Mouse (Mus musculus) CH12.LX (cell line): Measurements from ENCODE around the gene Rad23a. TPM values are rescaled to one million over a fixed set of nuclear protein-coding genes. Genes with fewer than 3 reads are reported as not detected.

Experiments
- DNase-seq: peaks from one replicate; pipeline ENCODE4 v3.0.0-alpha.2; 2013; ENCODE audit errors: extremely low read depth
- H3K27ac ChIP-seq: 2 replicates; pipeline ENCODE4 v1.5.1; 2012; ENCODE audit warnings: low read depth, mild to moderate bottlenecking, control low read depth, moderate library complexity; ENCODE audit not compliant: insufficient read depth
- H3K27me3 ChIP-seq: replicated peaks from 2 replicates; pipeline ENCODE3; 2012; ENCODE audit warnings: inconsistent platforms
- H3K36me3 ChIP-seq, 2 experiments: replicated peaks in 1 of 2; 2 replicates each; pipeline versions ENCODE3 to v1.6.1; 2012; ENCODE audit warnings: inconsistent platforms in 1 of 2, low read length in 1 of 2, mild to moderate bottlenecking in 1 of 2, mixed read lengths in 1 of 2, moderate library complexity in 1 of 2; ENCODE audit not compliant: control insufficient read depth in 1 of 2, insufficient read depth in 1 of 2
- H3K4me1 ChIP-seq, 2 experiments: 2 replicates each; pipeline ENCODE4 v1.6.1; 2012; ENCODE audit warnings: inconsistent platforms in 1 of 2, moderate library complexity in 1 of 2; ENCODE audit not compliant: insufficient read depth in 2 of 2, control insufficient read depth in 1 of 2
- H3K4me2 ChIP-seq: 2 replicates; pipeline ENCODE4 v1.6.1; 2012; ENCODE audit warnings: low read depth, mild to moderate bottlenecking, control low read depth; ENCODE audit not compliant: poor library complexity, insufficient read depth, severe bottlenecking
- H3K4me3 ChIP-seq, 3 experiments: fragments of 150-350 bp in 1 of 3; sonication (generic) in 1 of 3; replicated peaks in 1 of 3; 2 replicates each; pipeline versions ENCODE3 to v1.5.1; 2011 to 2012; ENCODE audit warnings: low read depth in 2 of 3, low read length in 2 of 3, mild to moderate bottlenecking in 2 of 3, moderate library complexity in 2 of 3, control low read depth in 1 of 3, improper control_type of control experiment in 1 of 3, inconsistent platforms in 1 of 3, mixed read lengths in 1 of 3; ENCODE audit not compliant: poor library complexity in 1 of 3
- H3K79me2 ChIP-seq: replicated peaks from 2 replicates; pipeline ENCODE4 v1.6.1; 2012; ENCODE audit warnings: mild to moderate bottlenecking, moderate library complexity; ENCODE audit not compliant: control insufficient read depth, poor library complexity, insufficient read depth, severe bottlenecking; ENCODE audit errors: extremely low read depth
- H3K9ac ChIP-seq: 2 replicates; pipeline ENCODE4 v1.6.1; 2012; ENCODE audit warnings: low read depth, mild to moderate bottlenecking, control low read depth, moderate library complexity; ENCODE audit not compliant: insufficient read depth
- H3K9me3 ChIP-seq: replicated peaks from 2 replicates; pipeline ENCODE3; 2012; ENCODE audit warnings: low read length, inconsistent platforms, mixed read lengths
- BHLHE40 ChIP-seq: IDR thresholded peaks from 2 replicates; pipeline ENCODE4 v1.6.1; 2011; ENCODE audit warnings: mild to moderate bottlenecking, low read depth, low read length, improper control_type of control experiment
- GABPA ChIP-seq: IDR thresholded peaks from 2 replicates; pipeline ENCODE4 v1.6.1; 2012; ENCODE audit warnings: low read depth, low read length, improper control_type of control experiment, inconsistent platforms; ENCODE audit not compliant: insufficient replicate concordance
- KAT2A ChIP-seq: IDR thresholded peaks from 2 replicates; pipeline ENCODE4 v1.6.1; 2012; ENCODE audit warnings: low read length, improper control_type of control experiment, inconsistent platforms; ENCODE audit not compliant: insufficient replicate concordance
- MEF2A ChIP-seq: IDR thresholded peaks from 2 replicates; pipeline ENCODE4 v1.6.1; 2014; ENCODE audit warnings: low read depth, mild to moderate bottlenecking, inconsistent platforms, low read length, improper control_type of control experiment, borderline replicate concordance
- MXI1 ChIP-seq: IDR thresholded peaks from 2 replicates; pipeline ENCODE4 v1.6.1; 2011; ENCODE audit warnings: mild to moderate bottlenecking, low read depth, low read length, improper control_type of control experiment
- MYC ChIP-seq: IDR thresholded peaks from 2 replicates; pipeline ENCODE4 v1.6.1; 2011; ENCODE audit warnings: low read depth, mild to moderate bottlenecking, improper control_type of control experiment, low read length
- NRF1 ChIP-seq: IDR thresholded peaks from 2 replicates; pipeline ENCODE4 v1.6.1; 2014; ENCODE audit warnings: low read depth, mild to moderate bottlenecking, inconsistent platforms, low read length, improper control_type of control experiment, moderate library complexity
- PAX5 ChIP-seq: IDR thresholded peaks from 2 replicates; pipeline ENCODE4 v1.6.1; 2012; ENCODE audit warnings: low read length, inconsistent platforms, mixed read lengths
- POLR2AphosphoS2 ChIP-seq: IDR thresholded peaks from 2 replicates; pipeline ENCODE4 v1.6.1; 2011; ENCODE audit warnings: low read depth, low read length, improper control_type of control experiment
- RAD21 ChIP-seq: IDR thresholded peaks from 2 replicates; pipeline ENCODE4 v1.6.1; 2011; ENCODE audit warnings: low read depth, mild to moderate bottlenecking, low read length, improper control_type of control experiment, moderate library complexity
- SIN3A ChIP-seq: IDR thresholded peaks from 2 replicates; pipeline ENCODE4 v1.6.1; 2012; ENCODE audit warnings: low read length, improper control_type of control experiment, inconsistent platforms
- TBP ChIP-seq: conservative IDR thresholded peaks from 2 replicates; pipeline ENCODE4 v1.6.1; 2011; ENCODE audit warnings: low read depth, low read length, improper control_type of control experiment
- ZC3H11A ChIP-seq: IDR thresholded peaks from 2 replicates; pipeline ENCODE4 v1.6.1; 2012; ENCODE audit warnings: low read depth, mild to moderate bottlenecking, inconsistent platforms, low read length, improper control_type of control experiment
- ZMIZ1 ChIP-seq: IDR thresholded peaks from 2 replicates; pipeline ENCODE4 v1.6.1; 2012; ENCODE audit warnings: low read depth, mild to moderate bottlenecking, inconsistent platforms, low read length, improper control_type of control experiment
- ZNF384 ChIP-seq: IDR thresholded peaks from 2 replicates; pipeline ENCODE4 v1.6.1; 2012; ENCODE audit warnings: low read depth, low read length, improper control_type of control experiment, inconsistent platforms
- dilution Hi-C: fragments of 300-500 bp; cut with MboI; formaldehyde crosslinking; loops from 2 replicates; pipeline ENCODE4 v1.14.3; 2020; ENCODE audit warnings: low sequenced_read_pairs; ENCODE audit not compliant: extremely low pct_unique_long_range_greater_than_20kb, extremely low pct_ligation_motif_present
- in situ Hi-C: fragments of 300-500 bp; cut with MboI; formaldehyde crosslinking; loops from 3 replicates; pipeline ENCODE4 v1.14.3; 2019; ENCODE audit warnings: low sequenced_read_pairs, low pct_ligation_motif_present, low pct_unique_long_range_greater_than_20kb, mixed read lengths
- polyA plus RNA-seq: library from polyadenylated mRNA; unstranded; fragments of >175 nt; gene quantifications from 2 replicates; pipeline ENCODE4 v1.2.1, GENCODE M21; 2012; ENCODE audit warnings: low read depth; ENCODE audit not compliant: insufficient read length
- total RNA-seq, 2 experiments: library from RNA; depleted of rRNA; stranded (reverse); fragments of 300-350 nt in 1 of 2; fragments of >200 nt in 1 of 2; gene quantifications; 2 replicates each; pipeline ENCODE4 v1.2.3; 2012 to 2014

The Rad23a gene
- total and polyA plus RNA-seq, 3 experiments = 66.5 to 135 (median 115) TPM

DNA sequence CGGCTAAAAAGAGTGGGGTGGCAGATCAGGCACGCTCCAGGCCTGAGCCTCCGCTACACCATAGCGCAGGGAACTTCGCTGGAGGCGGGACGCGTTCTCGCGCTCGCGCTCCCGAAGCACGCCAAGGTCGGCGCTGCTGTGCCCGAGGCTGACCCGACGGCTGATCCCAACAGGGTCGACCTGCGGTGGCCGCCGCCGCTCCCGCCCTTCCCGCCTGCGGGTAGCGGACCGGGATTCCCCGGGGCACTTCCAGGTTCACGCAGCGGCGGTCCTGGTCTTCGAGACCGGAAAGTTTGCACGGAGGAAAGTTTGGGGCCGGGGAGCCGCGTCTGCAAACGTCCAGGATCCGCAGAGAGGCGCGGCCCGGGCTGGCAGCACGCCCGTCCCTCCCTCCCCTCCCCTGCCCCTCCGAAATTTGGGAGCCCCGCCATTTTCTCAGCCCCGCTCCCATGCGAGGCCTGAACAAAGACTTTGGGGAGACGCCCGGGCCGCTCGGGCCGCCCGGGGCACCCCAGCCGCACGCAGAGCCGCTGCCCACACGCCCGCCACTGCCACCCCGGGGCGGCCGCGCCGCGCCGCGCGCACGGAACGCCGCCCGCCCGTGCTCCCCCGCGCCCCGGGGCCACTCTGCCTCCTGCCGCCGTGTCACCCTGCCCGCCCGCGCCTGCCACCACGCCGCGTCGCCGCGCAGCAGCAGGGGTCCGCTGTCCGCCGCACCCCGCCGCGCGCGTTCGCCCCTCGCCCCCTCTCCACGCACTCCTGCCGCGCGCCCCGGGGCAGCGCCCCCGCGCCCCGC is 41.1 kb downstream of the Rad23a start:
- no peak overlapping the region for H3K27ac ChIP-seq
- dilution Hi-C loops = no loop called here
- H3K4me3 ChIP-seq = peak overlapping the region in 2 of 3 experiments; percentile 34 to 40
- in situ Hi-C loops = no loop called here
- peaks cover 85% of the 10 kb centered on the region for H3K27me3 ChIP-seq
- H3K4me2 ChIP-seq = peak overlapping the region; percentile 84
- peak overlapping the region; percentile 16; the same call in 1 of the 2 replicates for H3K9ac ChIP-seq
- H3K79me2 ChIP-seq = no peaks in the 10 kb centered on the region
- no peaks in the 10 kb centered on the region for H3K36me3 ChIP-seq
- no peak for DNase-seq
- TF ChIP-seq RAD21 = no peak
- no peak for TF ChIP-seq ZNF384
- TF ChIP-seq NRF1 = no peak
- TF ChIP-seq ZMIZ1 = no peak
- TF ChIP-seq SIN3A = no peak
- no peak for TF ChIP-seq BHLHE40
- no peak for TF ChIP-seq KAT2A
- TF ChIP-seq MEF2A = no peak
- no peak for TF ChIP-seq MYC
- no peak for TF ChIP-seq PAX5
- no peak for TF ChIP-seq MXI1
- TF ChIP-seq ZC3H11A = no peak
- no peak for TF ChIP-seq GABPA
- TF ChIP-seq, all 38 proteins: peak for 0
- Histone ChIP-seq H3K4me1 (peaks cover 3 to 4% of the 10 kb centered on the region in 2 experiments), H3K9me3 (peaks cover 7% of the 10 kb centered on the region)

- no peak for DNase-seq
- H3K4me1 ChIP-seq = peaks cover 3 to 4% of the 10 kb centered on the region in 2 experiments
- in situ Hi-C loops = no loop called here
- H3K79me2 ChIP-seq = no peaks in the 10 kb centered on the region
- no peak overlapping the region for H3K4me2 ChIP-seq
- TF ChIP-seq MYC (no peak), POLR2AphosphoS2 (no peak), TBP (no peak), MXI1 (no peak), BHLHE40 (no peak)
- TF ChIP-seq, all 38 proteins: peak for 0
- Histone ChIP-seq H3K4me3 (no peak overlapping the region), H3K27me3 (peaks cover 88% of the 10 kb centered on the region), H3K27ac (no peak overlapping the region), H3K36me3 (no peaks in the 10 kb centered on the region), H3K9ac (no peak overlapping the region), H3K9me3 (peaks cover 7% of the 10 kb centered on the region)
- dilution Hi-C loops = no loop called here
Measured at GRCm38 (mm10) chr8:84798446-84799135, 41.9 kb downstream of the Rad23a start.
